ENCODE assay signal across 9 mouse cellular contexts in the genomic region with DNA sequence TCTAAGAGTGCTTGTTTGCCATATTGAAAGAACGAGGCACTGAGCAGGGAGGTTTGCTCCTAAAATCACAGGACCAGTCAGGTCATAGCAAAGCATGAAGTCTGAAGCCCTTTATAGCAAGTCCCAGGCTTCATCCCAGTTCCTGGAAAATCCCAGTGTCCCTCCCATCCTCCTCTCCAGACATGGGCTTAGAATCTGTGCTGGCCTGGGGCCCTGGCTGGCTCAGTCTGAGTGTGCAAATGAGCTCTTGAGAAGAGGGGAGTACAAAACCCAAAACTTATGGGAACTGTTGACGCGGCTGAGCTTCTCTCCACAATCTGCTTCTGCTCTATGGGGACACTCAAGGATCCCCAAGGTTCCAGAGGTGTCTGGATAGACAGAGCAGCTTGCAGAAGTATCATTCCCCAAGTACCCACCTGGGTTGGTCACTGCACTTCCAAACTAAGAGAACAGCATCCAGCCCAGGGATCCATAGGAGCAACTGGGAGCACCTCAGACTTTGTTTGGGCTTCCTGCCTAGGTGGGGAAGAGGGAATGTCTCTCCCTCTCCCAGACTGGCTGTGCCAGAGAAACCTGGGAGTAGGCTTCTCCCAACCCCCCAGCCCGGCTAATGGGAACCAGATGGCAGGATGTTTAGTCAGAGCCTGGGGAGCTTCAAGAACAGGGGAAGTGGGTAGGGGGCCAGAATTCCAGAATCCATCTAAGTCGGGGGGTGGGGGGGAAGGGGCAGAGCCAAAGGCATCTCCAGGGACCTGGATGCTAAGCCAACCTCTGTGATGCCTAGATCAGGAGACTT. TPM values are rescaled to one million over a fixed set of nuclear protein-coding genes. Genes with fewer than 3 reads are reported as not detected.
DNase-seq lines count a peak whose midpoint lies in the region; ATAC-seq and TF ChIP-seq lines count a peak whose summit lies in the region.
"Had no signal": no experiment of that assay in that cellular context is flagged by ENCODE, and none has a peak within 500 bp of the region (broad histone marks: within the 10 kb centered on the region; RNA-seq: fewer than 3 reads in every experiment).

No protein-coding gene starts in this region.

- intact Hi-C loops in heart, postnatal 14 days (cut with DNase I), result no loop called here

- H3K27me3 ChIP-seq in lung, postnatal 0 days (replicated peaks; ENCODE audit: insufficient read depth, low read length), result no peaks in the 10 kb centered on the region
- H3K27me3 ChIP-seq in embryonic facial prominence, embryonic 13.5 days, result peaks cover 7% of the 10 kb centered on the region; the same call in 1 of the 2 replicates
- no peaks in the 10 kb centered on the region for H3K27me3 ChIP-seq in stomach, embryonic 14.5 days (ENCODE audit: control insufficient read depth, insufficient read depth, low read length)
- H3K27me3 ChIP-seq: forebrain, embryonic 13.5 days had no signal

- peak; percentile 57 for DNase-seq in lung, postnatal 0 days (ENCODE audit: low spot score)
- DNase-seq in lung, postnatal 25 days (ENCODE audit: low spot score), result no peak
- DNase-seq in heart, postnatal 14 days, result peak; percentile 54 to 55
- no peak for DNase-seq in cerebellum, adult 8-10 months

- WGBS in lung, postnatal 0 days, result 39% methylated on average over 5 of the region's 5 CpGs
- 48% methylated on average over 5 of the region's 5 CpGs for WGBS in embryonic facial prominence, embryonic 13.5 days
- 66% methylated on average over 5 of the region's 5 CpGs for WGBS in stomach, embryonic 14.5 days

- no peak for TF ChIP-seq EP300 in lung, postnatal 0 days (IDR thresholded peaks at IDR 0.05)

- peak overlapping the region; percentile 82 for H3K27ac ChIP-seq in lung, postnatal 0 days (ENCODE audit: low read length)
- peak overlapping the region; percentile 96 for H3K27ac ChIP-seq in embryonic facial prominence, embryonic 13.5 days
- H3K27ac ChIP-seq in stomach, embryonic 14.5 days (ENCODE audit: low read length), result peak overlapping the region; percentile 71; the same call in 1 of the 2 replicates
- H3K27ac ChIP-seq: forebrain, embryonic 13.5 days; liver, embryonic 14.5 days had no signal

- no peak overlapping the region for H3K4me2 ChIP-seq in lung, postnatal 0 days (replicated peaks; ENCODE audit: low read depth, low read length)
- peak overlapping the region; percentile 32 for H3K4me2 ChIP-seq in embryonic facial prominence, embryonic 13.5 days
- no peak overlapping the region for H3K4me2 ChIP-seq in stomach, embryonic 14.5 days (replicated peaks; ENCODE audit: low read depth, low read length)
- H3K4me2 ChIP-seq: forebrain, embryonic 13.5 days had no signal

- H3K36me3 ChIP-seq in lung, postnatal 0 days (ENCODE audit: insufficient read depth, low read length), result no peaks in the 10 kb centered on the region
- H3K36me3 ChIP-seq in embryonic facial prominence, embryonic 13.5 days, result no peaks in the 10 kb centered on the region
- no peaks in the 10 kb centered on the region for H3K36me3 ChIP-seq in stomach, embryonic 14.5 days (ENCODE audit: control insufficient read depth, insufficient read depth, low read length)

- H3K9ac ChIP-seq in lung, postnatal 0 days (replicated peaks; ENCODE audit: low read depth), result no peak overlapping the region
- H3K9ac ChIP-seq in embryonic facial prominence, embryonic 13.5 days, result 0 out of 2 replicates have a peak overlapping the region, but pooled peaks have one; percentile 44
- no peak overlapping the region for H3K9ac ChIP-seq in stomach, embryonic 14.5 days (replicated peaks; ENCODE audit: low read depth, low read length)
- H3K9ac ChIP-seq: forebrain, embryonic 13.5 days; liver, embryonic 14.5 days had no signal

- no peak for TF ChIP-seq CTCF in lung, postnatal 0 days (IDR thresholded peaks at IDR 0.05)

- peak; percentile 56 for ATAC-seq in lung, postnatal 0 days
- ATAC-seq in embryonic facial prominence, embryonic 13.5 days (ENCODE audit: insufficient number of reproducible peaks, insufficient read depth, low FRiP score, low TSS enrichment, low read depth), result peak; percentile 78
- ATAC-seq in stomach, embryonic 14.5 days (ENCODE audit: insufficient number of reproducible peaks, insufficient read depth, low FRiP score, low read depth), result peak; percentile 46; the same call in 1 of the 2 replicates
- ATAC-seq in cerebellum, adult (ENCODE audit: insufficient number of reproducible peaks, low FRiP score, low TSS enrichment), result no peak
- ATAC-seq: forebrain, embryonic 13.5 days had no signal

- no peak overlapping the region for H3K4me3 ChIP-seq in lung, postnatal 0 days (ENCODE audit: low read depth, low read length)
- no peak overlapping the region for H3K4me3 ChIP-seq in embryonic facial prominence, embryonic 13.5 days
- no peak overlapping the region for H3K4me3 ChIP-seq in stomach, embryonic 14.5 days (ENCODE audit: low read depth, low read length)
- H3K4me3 ChIP-seq: forebrain, embryonic 13.5 days had no signal

- no peaks in the 10 kb centered on the region for H3K9me3 ChIP-seq in lung, postnatal 0 days (ENCODE audit: low read length)
- no peaks in the 10 kb centered on the region for H3K9me3 ChIP-seq in embryonic facial prominence, embryonic 13.5 days
- no peaks in the 10 kb centered on the region for H3K9me3 ChIP-seq in stomach, embryonic 14.5 days (ENCODE audit: control insufficient read depth, low read depth, low read length)
- H3K9me3 ChIP-seq: forebrain, embryonic 13.5 days had no signal

- H3K4me1 ChIP-seq in lung, postnatal 0 days (ENCODE audit: insufficient read depth, low read depth, low read length), result peaks cover 3% of the 10 kb centered on the region; the same call in 1 of the 2 replicates
- H3K4me1 ChIP-seq in embryonic facial prominence, embryonic 13.5 days, result peaks cover 27% of the 10 kb centered on the region
- H3K4me1 ChIP-seq in stomach, embryonic 14.5 days (ENCODE audit: control insufficient read depth, insufficient read depth, low read length), result no peaks in the 10 kb centered on the region
- H3K4me1 ChIP-seq: forebrain, embryonic 13.5 days had no signal

RNA-seq across cellular contexts. Expression of a gene that starts 8.8 kb away (rescaled TPM):
- polyA plus RNA-seq in lung, postnatal 0 days (2015; fragmentation: Nextera tagmentation; extraction: Ambion mirVana), result 31.8 and 32.3 TPM in 2 replicates
- polyA plus RNA-seq in embryonic facial prominence, embryonic 13.5 days (2015; fragmentation: Nextera tagmentation; extraction: Ambion mirVana), result 83.0 and 96.2 TPM in 2 replicates
- total RNA-seq in heart, postnatal 14 days (2021), result 1 to 10 TPM; 8.3 to 8.8 TPM
- 50.1 and 57.5 TPM in 2 replicates for polyA plus RNA-seq in stomach, embryonic 14.5 days (2014; fragmentation: Nextera tagmentation; extraction: Ambion mirVana)

RNA-seq across cellular contexts. Expression of a gene that starts 15.8 kb away (rescaled TPM):
- polyA plus RNA-seq in lung, postnatal 0 days (2015; fragmentation: Nextera tagmentation; extraction: Ambion mirVana), result 175 and 176 TPM in 2 replicates
- polyA plus RNA-seq in embryonic facial prominence, embryonic 13.5 days (2015; fragmentation: Nextera tagmentation; extraction: Ambion mirVana), result 121 and 154 TPM in 2 replicates
- 100 to 1,000 TPM; 216 to 248 TPM for total RNA-seq in heart, postnatal 14 days (2021)
- 95.7 and 104 TPM in 2 replicates for polyA plus RNA-seq in stomach, embryonic 14.5 days (2014; fragmentation: Nextera tagmentation; extraction: Ambion mirVana)

RNA-seq across cellular contexts. Expression of a gene that starts 32.5 kb away (rescaled TPM):
- 0.27 TPM in 1 of 2 replicates, not detected in the other for polyA plus RNA-seq in lung, postnatal 0 days (2015; fragmentation: Nextera tagmentation; extraction: Ambion mirVana)
- polyA plus RNA-seq in embryonic facial prominence, embryonic 13.5 days (2015; fragmentation: Nextera tagmentation; extraction: Ambion mirVana), result 0.55 TPM in 1 of 2 replicates, not detected in the other
- not detected for total RNA-seq in heart, postnatal 14 days (2021)
- 0.25 TPM in 1 of 2 replicates, not detected in the other for polyA plus RNA-seq in stomach, embryonic 14.5 days (2014; fragmentation: Nextera tagmentation; extraction: Ambion mirVana)
- polyA plus RNA-seq: forebrain, embryonic 13.5 days; liver, embryonic 14.5 days had no signal

RNA-seq across cellular contexts. Expression of a gene that starts 35.2 kb away (rescaled TPM):
- polyA plus RNA-seq in lung, postnatal 0 days (2015; fragmentation: Nextera tagmentation; extraction: Ambion mirVana), result not detected in 2 replicates
- polyA plus RNA-seq in embryonic facial prominence, embryonic 13.5 days (2015; fragmentation: Nextera tagmentation; extraction: Ambion mirVana), result 0.24 and 0.28 TPM in 2 replicates
- under 1 TPM in 1 of 2 experiments, not detected in 1; 0.14 TPM for total RNA-seq in heart, postnatal 14 days (2021)
- polyA plus RNA-seq in stomach, embryonic 14.5 days (2014; fragmentation: Nextera tagmentation; extraction: Ambion mirVana), result 0.36 and 0.38 TPM in 2 replicates
- polyA plus RNA-seq: liver, embryonic 14.5 days had no signal

RNA-seq across cellular contexts. Expression of a gene that starts 56.7 kb away (rescaled TPM):
- 0.07 TPM in 1 of 2 replicates, not detected in the other for polyA plus RNA-seq in lung, postnatal 0 days (2015; fragmentation: Nextera tagmentation; extraction: Ambion mirVana)
- polyA plus RNA-seq in embryonic facial prominence, embryonic 13.5 days (2015; fragmentation: Nextera tagmentation; extraction: Ambion mirVana), result 0.21 and 0.30 TPM in 2 replicates
- total RNA-seq in heart, postnatal 14 days (2021), result not detected
- polyA plus RNA-seq in stomach, embryonic 14.5 days (2014; fragmentation: Nextera tagmentation; extraction: Ambion mirVana), result 0.09 and 0.11 TPM in 2 replicates

Comparison
In these comparisons a context has a peak if more than half of its experiments do, and no peak if none do; other contexts are left out.
1. DNase-seq: peak in lung, postnatal 0 days (single experiment) and heart, postnatal 14 days (2 of 2); none in lung, postnatal 25 days (single experiment) and cerebellum, adult 8-10 months (single experiment).
2. Peak in every context shown above with its lines, with median percentiles within 50 percentile points of each other: H3K27ac ChIP-seq.